Mouse (Mus musculus) CH12.LX (cell line): ENCODE measurements around the gene Rps23. TPM values are rescaled to one million over a fixed set of nuclear protein-coding genes. Genes with fewer than 3 reads are reported as not detected.

Source experiments
- DNase-seq: peaks from one replicate; pipeline ENCODE4 v3.0.0-alpha.2; 2013; ENCODE audit errors: extremely low read depth
- H3K27ac ChIP-seq: 2 replicates; pipeline ENCODE4 v1.5.1; 2012; ENCODE audit warnings: low read depth, mild to moderate bottlenecking, control low read depth, moderate library complexity; ENCODE audit not compliant: insufficient read depth
- H3K27me3 ChIP-seq: replicated peaks from 2 replicates; pipeline ENCODE3; 2012; ENCODE audit warnings: inconsistent platforms
- H3K36me3 ChIP-seq, 2 experiments: replicated peaks in 1 of 2; 2 replicates each; pipeline versions ENCODE3 to v1.6.1; 2012; ENCODE audit warnings: inconsistent platforms in 1 of 2, low read length in 1 of 2, mild to moderate bottlenecking in 1 of 2, mixed read lengths in 1 of 2, moderate library complexity in 1 of 2; ENCODE audit not compliant: control insufficient read depth in 1 of 2, insufficient read depth in 1 of 2
- H3K4me1 ChIP-seq, 2 experiments: 2 replicates each; pipeline ENCODE4 v1.6.1; 2012; ENCODE audit warnings: inconsistent platforms in 1 of 2, moderate library complexity in 1 of 2; ENCODE audit not compliant: insufficient read depth in 2 of 2, control insufficient read depth in 1 of 2
- H3K4me2 ChIP-seq: 2 replicates; pipeline ENCODE4 v1.6.1; 2012; ENCODE audit warnings: low read depth, mild to moderate bottlenecking, control low read depth; ENCODE audit not compliant: poor library complexity, insufficient read depth, severe bottlenecking
- H3K4me3 ChIP-seq, 3 experiments: fragments of 150-350 bp in 1 of 3; sonication (generic) in 1 of 3; replicated peaks in 1 of 3; 2 replicates each; pipeline versions ENCODE3 to v1.5.1; 2011 to 2012; ENCODE audit warnings: low read depth in 2 of 3, low read length in 2 of 3, mild to moderate bottlenecking in 2 of 3, moderate library complexity in 2 of 3, control low read depth in 1 of 3, improper control_type of control experiment in 1 of 3, inconsistent platforms in 1 of 3, mixed read lengths in 1 of 3; ENCODE audit not compliant: poor library complexity in 1 of 3
- H3K79me2 ChIP-seq: replicated peaks from 2 replicates; pipeline ENCODE4 v1.6.1; 2012; ENCODE audit warnings: mild to moderate bottlenecking, moderate library complexity; ENCODE audit not compliant: control insufficient read depth, poor library complexity, insufficient read depth, severe bottlenecking; ENCODE audit errors: extremely low read depth
- H3K9ac ChIP-seq: 2 replicates; pipeline ENCODE4 v1.6.1; 2012; ENCODE audit warnings: low read depth, mild to moderate bottlenecking, control low read depth, moderate library complexity; ENCODE audit not compliant: insufficient read depth
- H3K9me3 ChIP-seq: replicated peaks from 2 replicates; pipeline ENCODE3; 2012; ENCODE audit warnings: low read length, inconsistent platforms, mixed read lengths
- BHLHE40 ChIP-seq: IDR thresholded peaks from 2 replicates; pipeline ENCODE4 v1.6.1; 2011; ENCODE audit warnings: mild to moderate bottlenecking, low read depth, low read length, improper control_type of control experiment
- CHD2 ChIP-seq: IDR thresholded peaks from 2 replicates; pipeline ENCODE4 v1.6.1; 2011; ENCODE audit warnings: low read length, improper control_type of control experiment
- E2F4 ChIP-seq: IDR thresholded peaks from 2 replicates; pipeline ENCODE4 v1.6.1; 2011; ENCODE audit warnings: low read depth, low read length, improper control_type of control experiment; ENCODE audit not compliant: insufficient replicate concordance
- EP300 ChIP-seq: IDR thresholded peaks from 2 replicates; pipeline ENCODE4 v1.6.1; 2011; ENCODE audit warnings: low read length, improper control_type of control experiment
- GABPA ChIP-seq: IDR thresholded peaks from 2 replicates; pipeline ENCODE4 v1.6.1; 2012; ENCODE audit warnings: low read depth, low read length, improper control_type of control experiment, inconsistent platforms; ENCODE audit not compliant: insufficient replicate concordance
- HCFC1 ChIP-seq: IDR thresholded peaks from 2 replicates; pipeline ENCODE4 v1.6.1; 2012; ENCODE audit warnings: low read depth, mild to moderate bottlenecking, inconsistent platforms, low read length, improper control_type of control experiment
- JUND ChIP-seq: conservative IDR thresholded peaks from 2 replicates; pipeline ENCODE4 v1.6.1; 2011; ENCODE audit warnings: low read depth, low read length, improper control_type of control experiment
- MAX ChIP-seq: IDR thresholded peaks from 2 replicates; pipeline ENCODE4 v1.6.1; 2011; ENCODE audit warnings: low read length, improper control_type of control experiment
- MAZ ChIP-seq: IDR thresholded peaks from 2 replicates; pipeline ENCODE4 v1.6.1; 2012; ENCODE audit warnings: low read depth, mild to moderate bottlenecking, inconsistent platforms, low read length, improper control_type of control experiment, moderate library complexity
- MEF2A ChIP-seq: IDR thresholded peaks from 2 replicates; pipeline ENCODE4 v1.6.1; 2014; ENCODE audit warnings: low read depth, mild to moderate bottlenecking, inconsistent platforms, low read length, improper control_type of control experiment, borderline replicate concordance
- MXI1 ChIP-seq: IDR thresholded peaks from 2 replicates; pipeline ENCODE4 v1.6.1; 2011; ENCODE audit warnings: mild to moderate bottlenecking, low read depth, low read length, improper control_type of control experiment
- NRF1 ChIP-seq: IDR thresholded peaks from 2 replicates; pipeline ENCODE4 v1.6.1; 2014; ENCODE audit warnings: low read depth, mild to moderate bottlenecking, inconsistent platforms, low read length, improper control_type of control experiment, moderate library complexity
- POLR2A ChIP-seq: IDR thresholded peaks from 2 replicates; pipeline ENCODE4 v1.6.1; 2011; ENCODE audit warnings: low read depth, mild to moderate bottlenecking, improper control_type of control experiment, low read length
- POLR2AphosphoS2 ChIP-seq: IDR thresholded peaks from 2 replicates; pipeline ENCODE4 v1.6.1; 2011; ENCODE audit warnings: low read depth, low read length, improper control_type of control experiment
- RAD21 ChIP-seq: IDR thresholded peaks from 2 replicates; pipeline ENCODE4 v1.6.1; 2011; ENCODE audit warnings: low read depth, mild to moderate bottlenecking, low read length, improper control_type of control experiment, moderate library complexity
- RCOR1 ChIP-seq: conservative IDR thresholded peaks from 2 replicates; pipeline ENCODE4 v1.6.1; 2012; ENCODE audit warnings: low read depth, mild to moderate bottlenecking, inconsistent platforms, low read length, improper control_type of control experiment
- SIN3A ChIP-seq: IDR thresholded peaks from 2 replicates; pipeline ENCODE4 v1.6.1; 2012; ENCODE audit warnings: low read length, improper control_type of control experiment, inconsistent platforms
- SMC3 ChIP-seq: IDR thresholded peaks from 2 replicates; pipeline ENCODE4 v1.6.1; 2011; ENCODE audit warnings: low read depth, low read length, improper control_type of control experiment
- TBP ChIP-seq: conservative IDR thresholded peaks from 2 replicates; pipeline ENCODE4 v1.6.1; 2011; ENCODE audit warnings: low read depth, low read length, improper control_type of control experiment
- UBTF ChIP-seq: IDR thresholded peaks from 2 replicates; pipeline ENCODE4 v1.6.1; 2012; ENCODE audit warnings: low read depth, mild to moderate bottlenecking, inconsistent platforms, low read length, improper control_type of control experiment, moderate library complexity
- USF2 ChIP-seq: conservative IDR thresholded peaks from 2 replicates; pipeline ENCODE4 v1.6.1; 2011; ENCODE audit warnings: low read depth, low read length, improper control_type of control experiment
- ZC3H11A ChIP-seq: IDR thresholded peaks from 2 replicates; pipeline ENCODE4 v1.6.1; 2012; ENCODE audit warnings: low read depth, mild to moderate bottlenecking, inconsistent platforms, low read length, improper control_type of control experiment
- ZKSCAN1 ChIP-seq: IDR thresholded peaks from 2 replicates; pipeline ENCODE4 v1.6.1; 2012; ENCODE audit warnings: low read depth, inconsistent platforms, low read length, improper control_type of control experiment, borderline replicate concordance
- ZMIZ1 ChIP-seq: IDR thresholded peaks from 2 replicates; pipeline ENCODE4 v1.6.1; 2012; ENCODE audit warnings: low read depth, mild to moderate bottlenecking, inconsistent platforms, low read length, improper control_type of control experiment
- dilution Hi-C: fragments of 300-500 bp; cut with MboI; formaldehyde crosslinking; loops from 2 replicates; pipeline ENCODE4 v1.14.3; 2020; ENCODE audit warnings: low sequenced_read_pairs; ENCODE audit not compliant: extremely low pct_unique_long_range_greater_than_20kb, extremely low pct_ligation_motif_present
- in situ Hi-C: fragments of 300-500 bp; cut with MboI; formaldehyde crosslinking; loops from 3 replicates; pipeline ENCODE4 v1.14.3; 2019; ENCODE audit warnings: low sequenced_read_pairs, low pct_ligation_motif_present, low pct_unique_long_range_greater_than_20kb, mixed read lengths
- polyA plus RNA-seq: library from polyadenylated mRNA; unstranded; fragments of >175 nt; gene quantifications from 2 replicates; pipeline ENCODE4 v1.2.1, GENCODE M21; 2012; ENCODE audit warnings: low read depth; ENCODE audit not compliant: insufficient read length
- total RNA-seq, 2 experiments: library from RNA; depleted of rRNA; stranded (reverse); fragments of 300-350 nt in 1 of 2; fragments of >200 nt in 1 of 2; gene quantifications; 2 replicates each; pipeline ENCODE4 v1.2.3; 2012 to 2014

The Rps23 gene
- total and polyA plus RNA-seq, 3 experiments = 1,042 to 2,005 (median 1,970) TPM

GRCm38 (mm10) chr13:90896821-90897220 is 25.9 kb upstream of the Rps23 start:
- TF ChIP-seq MEF2A = no peak
- no peak for TF ChIP-seq MAX
- TF ChIP-seq RAD21 = no peak
- TF ChIP-seq MXI1 = no peak
- no peak for TF ChIP-seq ZC3H11A
- TF ChIP-seq JUND = no peak
- no peak for TF ChIP-seq NRF1
- no peak for TF ChIP-seq POLR2A
- no peak for TF ChIP-seq USF2
- TF ChIP-seq GABPA = no peak
- TF ChIP-seq HCFC1 = no peak
- no peak for TF ChIP-seq CHD2
- TF ChIP-seq SIN3A = no peak
- TF ChIP-seq EP300 = no peak
- TF ChIP-seq POLR2AphosphoS2 = no peak
- no peak for TF ChIP-seq RCOR1
- no peak overlapping the region for H3K4me2 ChIP-seq
- in situ Hi-C loops (no loop called here), dilution Hi-C loops (no loop called here)
- H3K9me3 ChIP-seq = no peaks in the 10 kb centered on the region
- H3K27ac ChIP-seq = no peak overlapping the region
- H3K27me3 ChIP-seq = no peaks in the 10 kb centered on the region
- H3K79me2 ChIP-seq = no peaks in the 10 kb centered on the region
- no peaks in the 10 kb centered on the region for H3K4me1 ChIP-seq
- no peak overlapping the region for H3K9ac ChIP-seq
- DNase-seq = no peak
- no peak overlapping the region for H3K4me3 ChIP-seq
- H3K36me3 ChIP-seq = no peaks in the 10 kb centered on the region

- H3K9ac ChIP-seq = no peak within 1 kb of the TSS
- dilution Hi-C loops (no loop called here), in situ Hi-C loops (no loop called here)
- H3K27me3 ChIP-seq = no peaks in the 10 kb centered on the region
- H3K9me3 ChIP-seq = no peaks in the 10 kb centered on the region
- H3K4me1 ChIP-seq = no peaks in the 10 kb centered on the region
- no peak for DNase-seq
- H3K27ac ChIP-seq = no peak within 1 kb of the TSS
- no peak within 1 kb of the TSS for H3K4me3 ChIP-seq
- TF ChIP-seq UBTF = no peak
- no peak for TF ChIP-seq ZKSCAN1
- TF ChIP-seq USF2 = no peak
- no peak for TF ChIP-seq HCFC1
- no peak for TF ChIP-seq SMC3
- no peak for TF ChIP-seq GABPA
- no peak for TF ChIP-seq EP300
- no peak for TF ChIP-seq NRF1
- no peak for TF ChIP-seq E2F4
- TF ChIP-seq BHLHE40 = no peak
- no peak for TF ChIP-seq TBP
- TF ChIP-seq POLR2A = no peak
- no peak for TF ChIP-seq MAX
- TF ChIP-seq RCOR1 = no peak
- no peak for TF ChIP-seq MAZ
- TF ChIP-seq ZMIZ1 = no peak
- no peak for TF ChIP-seq POLR2AphosphoS2
- no peaks in the 10 kb centered on the region for H3K79me2 ChIP-seq
- H3K4me2 ChIP-seq = no peak within 1 kb of the TSS
- H3K36me3 ChIP-seq = no peaks in the 10 kb centered on the region
Measured at GRCm38 (mm10) chr13:90905176-90905575, 17.6 kb upstream of the Rps23 start, which contains the start of gene Atp6ap1l. Atp6ap1l (minus strand) TSS chr13:90905355.
